Mouse (Mus musculus): Measurements from ENCODE around the gene Gpsm1. TPM values are rescaled to one million over a fixed set of nuclear protein-coding genes. Genes with fewer than 3 reads are reported as not detected.
"Not testable (repeated sequence)": the region's sequence is repeated elsewhere in the genome, so short reads cannot be mapped to it uniquely, and the experiment has no call there.

The Gpsm1 gene
- polyA plus RNA-seq, 1 experiment, result 57.7 TPM

DNA sequence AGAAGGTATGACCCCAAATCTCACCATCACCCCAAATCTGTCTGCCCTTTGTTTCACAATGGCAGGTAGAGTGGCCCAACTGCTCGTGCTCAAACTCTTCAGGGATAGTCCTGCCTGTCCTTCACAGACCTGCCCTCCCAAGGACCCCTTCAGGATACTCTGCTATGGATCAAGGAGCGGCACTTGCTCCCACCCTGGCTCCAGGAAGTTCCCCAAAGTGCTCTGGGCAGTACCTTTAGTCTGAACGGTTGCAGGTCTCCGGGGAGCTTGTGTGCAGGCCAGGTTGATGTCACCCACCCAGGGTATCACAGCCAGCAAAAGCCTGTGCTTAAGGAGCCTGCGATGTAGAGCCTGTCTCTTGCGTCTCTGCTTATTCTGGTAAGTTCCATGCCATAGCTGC lies 52.6 kb downstream of the Gpsm1 start:
- Histone ChIP-seq H3K4me1 (replicated peaks; ENCODE audit: control insufficient read depth, insufficient read depth, low read length) (no peaks in the 10 kb centered on the region), H3K36me3 (ENCODE audit: control insufficient read depth, insufficient read depth, low read length) (peaks cover 25% of the 10 kb centered on the region), H3K27me3 (ENCODE audit: control insufficient read depth, insufficient read depth, low read length) (no peaks in the 10 kb centered on the region), H3K4me3 (ENCODE audit: control insufficient read depth, insufficient read depth, low read length) (no peak overlapping the region), H3K27ac (ENCODE audit: control insufficient read depth, insufficient read depth, low read length) (no peak overlapping the region)
- 96% methylated on average over 6 of the region's 6 CpGs for WGBS
- no peak for DNase-seq
- TF ChIP-seq POLR2A (IDR thresholded peaks at IDR 0.05; ENCODE audit: control insufficient read depth, extremely low read depth, insufficient read depth, low read length, poor library complexity) (no peak), CTCF (IDR thresholded peaks at IDR 0.05; ENCODE audit: borderline replicate concordance, control insufficient read depth, extremely low read depth, insufficient read depth, low read length, poor library complexity) (no peak)

DNA sequence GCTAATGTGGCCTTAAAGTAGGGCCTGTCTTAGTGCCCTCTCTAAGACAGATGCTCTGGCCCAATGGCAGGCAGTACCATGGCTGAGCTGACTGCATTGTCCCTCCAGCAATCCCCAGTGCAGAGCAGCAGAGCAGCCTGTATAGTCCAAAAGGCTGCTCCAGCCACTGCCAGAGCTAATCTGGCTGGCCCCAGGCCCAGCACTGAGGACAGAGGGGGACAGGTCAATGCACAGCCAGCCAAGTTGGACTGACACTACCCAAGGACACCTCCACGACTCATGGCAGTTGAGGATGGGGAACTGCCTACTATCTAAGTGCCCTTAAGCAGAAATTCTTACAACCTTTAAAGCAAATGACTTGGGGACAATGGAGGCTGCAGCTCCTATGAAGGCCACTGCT lies 53.3 kb downstream of the Gpsm1 start:
- DNase-seq, result no peak
- H3K27me3 ChIP-seq (ENCODE audit: control insufficient read depth, insufficient read depth, low read length), result no peaks in the 10 kb centered on the region
- H3K4me1 ChIP-seq (replicated peaks; ENCODE audit: control insufficient read depth, insufficient read depth, low read length), result no peaks in the 10 kb centered on the region
- H3K27ac ChIP-seq (ENCODE audit: control insufficient read depth, insufficient read depth, low read length), result no peak overlapping the region
- TF ChIP-seq CTCF (IDR thresholded peaks at IDR 0.05; ENCODE audit: borderline replicate concordance, control insufficient read depth, extremely low read depth, insufficient read depth, low read length, poor library complexity), result no peak
- TF ChIP-seq POLR2A (IDR thresholded peaks at IDR 0.05; ENCODE audit: control insufficient read depth, extremely low read depth, insufficient read depth, low read length, poor library complexity), result no peak
- peaks cover 30% of the 10 kb centered on the region for H3K36me3 ChIP-seq (ENCODE audit: control insufficient read depth, insufficient read depth, low read length)
- 95% methylated on average over 1 of the region's 1 CpGs for WGBS
- H3K4me3 ChIP-seq (ENCODE audit: control insufficient read depth, insufficient read depth, low read length), result no peak overlapping the region

DNA sequence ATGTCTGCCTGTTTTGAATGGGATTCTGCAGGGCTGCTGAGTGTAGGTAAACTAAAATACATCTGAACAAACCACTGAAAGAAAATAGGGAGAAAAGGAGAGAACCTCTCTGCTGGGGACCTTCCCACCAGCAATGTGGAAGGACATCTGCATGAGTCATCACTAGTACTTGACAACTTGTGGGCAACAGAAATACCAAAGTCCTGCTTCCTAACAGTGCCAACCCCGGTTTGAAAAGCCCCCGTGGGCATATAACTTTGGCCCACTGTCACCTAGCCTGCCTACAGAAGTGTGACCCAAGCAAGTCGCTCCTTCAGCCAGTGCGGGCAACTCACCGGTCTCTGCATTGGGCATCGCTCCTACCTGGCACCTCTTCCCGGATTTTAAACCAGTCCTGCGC lies 57.1 kb downstream of the Gpsm1 start:
- DNase-seq, result no peak
- WGBS, result 95% methylated on average over 8 of the region's 8 CpGs
- Histone ChIP-seq H3K4me1 (replicated peaks; ENCODE audit: control insufficient read depth, insufficient read depth, low read length) (no peaks in the 10 kb centered on the region), H3K27me3 (ENCODE audit: control insufficient read depth, insufficient read depth, low read length) (no peaks in the 10 kb centered on the region), H3K4me3 (ENCODE audit: control insufficient read depth, insufficient read depth, low read length) (no peak overlapping the region), H3K27ac (ENCODE audit: control insufficient read depth, insufficient read depth, low read length) (no peak overlapping the region), H3K36me3 (ENCODE audit: control insufficient read depth, insufficient read depth, low read length) (peaks cover 32% of the 10 kb centered on the region)
- no peak for TF ChIP-seq CTCF (IDR thresholded peaks at IDR 0.05; ENCODE audit: borderline replicate concordance, control insufficient read depth, extremely low read depth, insufficient read depth, low read length, poor library complexity)
- no peak for TF ChIP-seq POLR2A (IDR thresholded peaks at IDR 0.05; ENCODE audit: control insufficient read depth, extremely low read depth, insufficient read depth, low read length, poor library complexity)

DNA sequence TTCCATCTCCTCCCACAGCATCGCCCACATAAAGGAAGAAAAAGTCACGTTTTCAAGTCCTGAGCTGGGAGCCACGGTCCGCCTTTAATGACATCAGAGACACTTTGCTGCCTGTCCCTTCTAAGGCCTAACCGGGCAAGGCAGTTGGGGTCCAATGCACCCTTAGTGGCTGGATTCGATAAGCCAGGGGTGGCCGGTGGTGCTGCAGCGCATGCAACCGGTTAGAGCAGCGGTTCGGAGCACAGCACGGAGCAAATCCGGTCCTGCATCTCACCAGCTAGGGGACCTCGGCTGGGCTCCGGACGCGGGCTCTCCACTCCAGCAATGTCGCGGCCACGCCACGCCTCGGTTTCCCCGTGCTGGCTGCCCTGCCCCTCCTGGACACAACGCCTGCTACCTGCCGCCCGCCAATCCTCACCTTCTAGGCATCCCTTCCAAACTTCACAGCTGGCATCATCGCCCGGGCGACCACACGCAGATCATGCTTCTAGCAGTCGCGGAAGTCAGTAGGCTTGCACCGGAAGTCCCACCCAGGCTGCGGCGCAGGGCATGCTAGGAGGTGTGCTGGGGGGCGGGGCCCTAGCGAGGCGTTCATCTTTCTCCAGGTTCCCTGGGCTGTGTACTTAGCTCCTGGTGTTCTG lies 64.9 kb downstream of the Gpsm1 start, which contains the start of gene Snapc4:
Snapc4 (minus strand) TSS at position 523 of the 641 bp plus-strand sequence.
- no peak for TF ChIP-seq POLR2A (IDR thresholded peaks at IDR 0.05; ENCODE audit: control insufficient read depth, extremely low read depth, insufficient read depth, low read length, poor library complexity)
- no peak; the same call in 1 of the 2 replicates for TF ChIP-seq CTCF (IDR thresholded peaks at IDR 0.05; ENCODE audit: borderline replicate concordance, control insufficient read depth, extremely low read depth, insufficient read depth, low read length, poor library complexity)
- H3K27ac ChIP-seq (ENCODE audit: control insufficient read depth, insufficient read depth, low read length), result no peak within 1 kb of the TSS
- peak within 1 kb of the TSS; percentile 60 for H3K4me3 ChIP-seq (ENCODE audit: control insufficient read depth, insufficient read depth, low read length)
- H3K27me3 ChIP-seq (ENCODE audit: control insufficient read depth, insufficient read depth, low read length), result no peaks in the 10 kb centered on the region
- under 1% methylated on average over 38 of the region's 38 CpGs for WGBS
- H3K4me1 ChIP-seq (replicated peaks; ENCODE audit: control insufficient read depth, insufficient read depth, low read length), result peaks cover 4% of the 10 kb centered on the region
- DNase-seq, result peak; percentile 87
- H3K36me3 ChIP-seq (ENCODE audit: control insufficient read depth, insufficient read depth, low read length), result peaks cover 26% of the 10 kb centered on the region

DNA sequence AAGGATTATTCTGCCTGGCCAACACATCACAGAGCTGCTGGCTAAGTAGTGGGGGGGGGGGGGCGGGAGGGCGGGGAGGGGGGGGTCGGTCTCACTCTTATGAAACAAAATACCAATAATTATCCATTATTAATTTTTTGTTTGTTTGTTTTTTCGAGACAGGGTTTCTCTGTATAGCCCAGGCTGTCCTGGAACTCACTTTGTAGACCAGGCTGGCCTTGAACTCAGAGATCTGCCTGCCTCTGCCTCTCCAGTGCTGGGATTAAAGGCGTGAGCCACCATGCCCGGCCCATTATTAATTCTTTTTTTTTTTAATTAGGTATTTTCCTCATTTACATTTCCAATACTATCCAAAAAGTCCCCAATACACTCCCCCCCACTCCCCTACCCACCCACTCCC lies 65.6 kb downstream of the Gpsm1 start:
- H3K4me1 ChIP-seq (replicated peaks; ENCODE audit: control insufficient read depth, insufficient read depth, low read length); DNase-seq; H3K27me3 ChIP-seq (ENCODE audit: control insufficient read depth, insufficient read depth, low read length); H3K27ac ChIP-seq (ENCODE audit: control insufficient read depth, insufficient read depth, low read length): not testable (repeated sequence)
- H3K36me3 ChIP-seq (ENCODE audit: control insufficient read depth, insufficient read depth, low read length), result peaks cover 32% of the 10 kb centered on the region
- peak overlapping the region; percentile 60 for H3K4me3 ChIP-seq (ENCODE audit: control insufficient read depth, insufficient read depth, low read length)
- 34% methylated on average over 6 of the region's 6 CpGs for WGBS

DNA sequence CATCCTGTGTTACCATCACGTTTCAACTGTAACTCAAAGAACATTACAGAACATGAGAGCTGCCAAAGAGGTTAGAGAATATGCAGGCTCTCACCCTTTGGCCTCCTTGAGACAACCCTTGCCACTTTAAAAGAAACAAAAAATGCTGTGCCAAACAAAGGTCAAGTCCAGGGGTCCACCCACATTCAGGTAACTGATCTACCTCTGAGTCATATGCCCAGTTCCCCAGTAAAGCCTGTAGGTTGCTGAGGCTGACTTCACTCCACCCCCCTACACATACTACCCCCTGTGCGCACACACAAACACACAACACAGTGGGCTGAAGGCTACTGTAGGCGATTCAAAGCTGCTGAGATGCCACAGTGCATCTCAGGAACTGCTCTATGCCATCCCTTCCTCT lies 72.4 kb downstream of the Gpsm1 start:
- no peak overlapping the region for H3K4me3 ChIP-seq (ENCODE audit: control insufficient read depth, insufficient read depth, low read length)
- WGBS, result 60% methylated on average over 3 of the region's 3 CpGs
- no peaks in the 10 kb centered on the region for H3K27me3 ChIP-seq (ENCODE audit: control insufficient read depth, insufficient read depth, low read length)
- peaks cover 50% of the 10 kb centered on the region for H3K36me3 ChIP-seq (ENCODE audit: control insufficient read depth, insufficient read depth, low read length)
- DNase-seq, result no peak
- H3K27ac ChIP-seq (ENCODE audit: control insufficient read depth, insufficient read depth, low read length), result no peak overlapping the region
- H3K4me1 ChIP-seq (replicated peaks; ENCODE audit: control insufficient read depth, insufficient read depth, low read length), result peaks cover 16% of the 10 kb centered on the region
- TF ChIP-seq POLR2A (IDR thresholded peaks at IDR 0.05; ENCODE audit: control insufficient read depth, extremely low read depth, insufficient read depth, low read length, poor library complexity) (no peak), CTCF (IDR thresholded peaks at IDR 0.05; ENCODE audit: borderline replicate concordance, control insufficient read depth, extremely low read depth, insufficient read depth, low read length, poor library complexity) (no peak)

DNA sequence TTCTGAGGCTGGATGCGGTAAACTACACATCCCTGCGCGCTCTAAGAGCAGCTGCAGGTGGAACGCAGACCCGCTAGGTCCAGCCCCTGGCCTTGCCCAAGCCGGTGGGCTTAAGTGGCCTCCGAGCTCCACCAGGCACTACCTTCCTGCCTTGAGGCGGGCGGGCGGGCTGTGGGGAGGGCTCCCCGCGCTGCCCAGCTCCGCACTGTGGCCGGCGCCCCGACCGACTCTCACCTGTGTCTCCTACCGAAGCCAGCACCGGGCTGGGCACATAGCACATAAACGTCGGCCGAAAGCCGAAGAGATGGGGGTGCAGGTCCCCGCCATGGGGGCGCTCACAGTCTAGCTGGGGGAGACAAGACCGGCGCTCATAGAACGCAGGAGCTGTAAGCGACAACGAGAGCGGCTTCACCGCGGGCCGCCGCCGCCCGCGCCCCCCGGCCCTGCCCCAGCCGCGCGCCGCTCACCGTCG lies 73.4 kb downstream of the Gpsm1 start:
- H3K4me1 ChIP-seq (replicated peaks; ENCODE audit: control insufficient read depth, insufficient read depth, low read length), result peaks cover 16% of the 10 kb centered on the region
- H3K27me3 ChIP-seq (ENCODE audit: control insufficient read depth, insufficient read depth, low read length), result no peaks in the 10 kb centered on the region
- H3K27ac ChIP-seq (ENCODE audit: control insufficient read depth, insufficient read depth, low read length), result no peak overlapping the region
- DNase-seq, result no peak
- TF ChIP-seq CTCF (IDR thresholded peaks at IDR 0.05; ENCODE audit: borderline replicate concordance, control insufficient read depth, extremely low read depth, insufficient read depth, low read length, poor library complexity) (no peak), POLR2A (IDR thresholded peaks at IDR 0.05; ENCODE audit: control insufficient read depth, extremely low read depth, insufficient read depth, low read length, poor library complexity) (no peak)
- WGBS, result under 1% methylated on average over 45 of the region's 45 CpGs
- H3K4me3 ChIP-seq (ENCODE audit: control insufficient read depth, insufficient read depth, low read length), result peak overlapping the region; percentile 86
- peaks cover 56% of the 10 kb centered on the region for H3K36me3 ChIP-seq (ENCODE audit: control insufficient read depth, insufficient read depth, low read length)

All from thymus, adult 2 months (tissue).